Mouse (Mus musculus) limb, embryonic 12.5 days (tissue): Measurements from ENCODE around the gene Auh. TPM values are rescaled to one million over a fixed set of nuclear protein-coding genes. Genes with fewer than 3 reads are reported as not detected.
A peak's percentile ranks its signal among the peaks of the same experiment; 100 is the strongest.

Experiments used
- ATAC-seq: fragments of 200-750 bp; cut with Nextera tagmentation; 2 replicates; pipeline ENCODE4 v1.8.0; 2017; ENCODE audit warnings: low read depth, moderate TSS enrichment; ENCODE audit not compliant: insufficient number of reproducible peaks, insufficient read depth, low FRiP score, low TSS enrichment
- H3K27ac ChIP-seq: fragments of 300-500 bp; sonication (generic); 2 replicates; pipeline ENCODE4 v1.5.1; 2016; ENCODE audit warnings: mild to moderate bottlenecking, moderate library complexity
- H3K27me3 ChIP-seq: fragments of 300-500 bp; sonication (generic); 2 replicates; pipeline ENCODE4 v1.6.1; 2016; ENCODE audit warnings: mild to moderate bottlenecking, moderate library complexity
- H3K36me3 ChIP-seq: fragments of 300-500 bp; sonication (generic); 2 replicates; pipeline ENCODE4 v1.6.1; 2016; ENCODE audit warnings: mild to moderate bottlenecking, moderate library complexity
- H3K4me1 ChIP-seq: fragments of 300-500 bp; sonication (generic); replicated peaks from 2 replicates; pipeline ENCODE4 v1.6.1; 2016
- H3K4me2 ChIP-seq: fragments of 300-500 bp; sonication (generic); 2 replicates; pipeline ENCODE4 v1.6.1; 2016; ENCODE audit warnings: mild to moderate bottlenecking, moderate library complexity
- H3K4me3 ChIP-seq: fragments of 300-500 bp; sonication (generic); replicated peaks from 2 replicates; pipeline ENCODE4 v1.5.1; 2016; ENCODE audit warnings: mild to moderate bottlenecking
- H3K9ac ChIP-seq: fragments of 300-500 bp; sonication (generic); replicated peaks from 2 replicates; pipeline ENCODE4 v1.6.1; 2016; ENCODE audit warnings: mild to moderate bottlenecking, moderate library complexity
- H3K9me3 ChIP-seq: fragments of 300-500 bp; sonication (generic); 2 replicates; pipeline ENCODE4 v1.6.1; 2016; ENCODE audit warnings: mild to moderate bottlenecking, moderate library complexity
- WGBS: fragments of 180-500 bp; shearing (Covaris S2); methylation state at CpG from one replicate; pipeline ENCODE4 v1.1.7; 2016; 5-methylcytosine and 5-hydroxymethylcytosine counted together
- polyA plus RNA-seq: library from polyadenylated mRNA; unstranded; fragments of >200 nt; fragmentation: Nextera tagmentation; extraction: Ambion mirVana; gene quantifications from 2 replicates; pipeline ENCODE4 v1.2.1, GENCODE M21; 2016

Auh gene
- polyA plus RNA-seq, 1 experiment from 2014 or later: 41.0 TPM

DNA sequence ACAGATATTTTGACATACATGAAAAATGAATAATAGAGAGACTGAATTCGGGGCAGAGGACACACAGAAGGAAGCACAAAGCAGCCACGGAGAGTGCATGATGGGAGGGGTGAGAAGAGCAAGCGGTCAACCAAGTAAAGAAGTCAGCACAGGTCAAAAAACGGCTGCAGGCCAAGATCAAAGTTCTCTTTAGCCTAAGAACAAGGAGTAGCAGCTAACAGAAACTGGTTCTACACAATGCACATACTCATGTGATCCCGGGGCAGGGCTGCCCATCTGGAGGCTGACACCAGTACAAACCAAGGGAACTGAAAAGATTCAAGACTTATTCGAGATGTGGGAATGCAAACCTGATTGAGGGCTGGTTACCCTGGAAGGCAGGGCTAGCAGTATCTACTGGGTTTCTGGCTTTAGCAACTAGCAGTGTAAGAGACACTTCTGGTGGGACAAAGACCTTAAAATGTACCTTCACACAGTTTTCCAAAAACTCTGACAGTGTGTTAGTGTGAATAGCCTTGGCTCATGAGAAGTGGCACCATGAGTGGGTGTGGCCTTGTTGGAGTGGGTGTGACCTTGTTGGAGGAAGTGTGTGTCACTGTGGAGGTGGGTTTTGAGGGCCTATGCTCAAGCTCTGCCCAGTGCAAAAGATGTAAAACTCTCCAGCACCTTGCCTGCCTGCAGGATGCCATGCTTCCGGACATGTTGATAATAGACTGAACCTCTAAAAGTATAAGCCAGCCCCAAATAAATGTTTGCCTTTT lies 8.2 kb downstream of the Auh start:
- H3K27me3 ChIP-seq: no peaks in the 10 kb centered on the region

DNA sequence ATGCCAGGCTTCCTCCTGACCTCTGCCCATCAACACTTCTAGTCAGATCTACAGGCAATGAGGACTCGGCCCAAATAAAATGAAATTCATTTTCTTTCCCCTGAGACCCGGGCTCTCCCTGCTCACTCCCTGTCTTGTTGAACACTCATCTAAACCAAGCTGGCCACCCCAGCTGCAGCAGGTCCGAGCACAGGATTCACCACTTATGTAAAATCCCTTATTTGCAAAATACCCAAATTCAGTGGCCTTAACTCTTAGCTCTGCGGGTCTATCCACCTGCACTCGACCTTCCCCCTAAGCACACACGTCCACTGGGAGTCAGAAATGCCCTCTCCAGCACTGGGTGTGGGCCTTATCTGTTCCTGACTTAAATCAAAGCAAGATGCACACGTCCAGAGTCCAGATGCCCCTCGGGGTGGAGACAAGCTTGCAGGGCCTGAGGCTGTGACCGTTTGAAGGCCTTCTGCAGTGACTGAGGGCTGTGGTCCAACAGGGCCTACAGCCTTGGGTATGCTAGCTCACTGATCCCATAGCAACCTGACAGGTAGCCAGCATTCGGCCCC lies 9.6 kb downstream of the Auh start:
- Histone ChIP-seq H3K9me3 (no peaks in the 10 kb centered on the region), H3K4me1 (peaks cover 28% of the 10 kb centered on the region), H3K4me3 (no peak overlapping the region), H3K9ac (no peak overlapping the region), H3K27me3 (no peaks in the 10 kb centered on the region), H3K36me3 (no peaks in the 10 kb centered on the region), H3K4me2 (no peak overlapping the region), H3K27ac (no peak overlapping the region)
- ATAC-seq: no peak
- 76% methylated on average over 10 of the region's 10 CpGs for WGBS

More for the DNA sequence above, 8.2 kb downstream of the Auh start:
- H3K36me3 ChIP-seq: no peaks in the 10 kb centered on the region
- WGBS: 83% methylated on average over 7 of the region's 7 CpGs
- H3K27ac ChIP-seq: no peak overlapping the region
- peaks cover 20% of the 10 kb centered on the region for H3K4me1 ChIP-seq
- no peak overlapping the region for H3K4me3 ChIP-seq
- H3K9me3 ChIP-seq: no peaks in the 10 kb centered on the region
- ATAC-seq: no peak
- no peak overlapping the region for H3K9ac ChIP-seq
- H3K4me2 ChIP-seq: no peak overlapping the region

DNA sequence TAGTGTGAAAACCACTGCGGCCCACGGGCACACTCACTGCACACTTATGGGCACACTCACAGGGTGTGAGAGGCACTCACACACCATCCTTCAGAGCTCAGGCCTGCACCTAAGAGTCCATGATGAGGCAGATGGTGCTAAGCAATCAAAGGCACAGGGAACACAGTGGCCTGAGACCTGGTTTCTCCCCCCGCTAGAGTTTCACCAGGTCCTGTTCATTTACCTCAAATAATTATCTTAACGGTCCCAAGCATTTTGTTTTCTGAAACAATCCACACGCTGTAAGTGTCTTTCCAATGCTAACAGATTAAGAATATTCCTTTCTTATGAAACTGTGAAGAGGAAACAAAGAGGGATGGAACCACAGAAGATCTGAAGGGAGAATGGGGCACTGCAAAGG lies 11.1 kb downstream of the Auh start:
- H3K4me3 ChIP-seq: no peak overlapping the region
- no peak for ATAC-seq
- no peak overlapping the region for H3K4me2 ChIP-seq
- no peaks in the 10 kb centered on the region for H3K9me3 ChIP-seq
- no peaks in the 10 kb centered on the region for H3K27me3 ChIP-seq
- no peaks in the 10 kb centered on the region for H3K36me3 ChIP-seq
- H3K27ac ChIP-seq: no peak overlapping the region
- H3K9ac ChIP-seq: no peak overlapping the region
- WGBS: 77% methylated on average over 5 of the region's 5 CpGs
- H3K4me1 ChIP-seq: peaks cover 41% of the 10 kb centered on the region

DNA sequence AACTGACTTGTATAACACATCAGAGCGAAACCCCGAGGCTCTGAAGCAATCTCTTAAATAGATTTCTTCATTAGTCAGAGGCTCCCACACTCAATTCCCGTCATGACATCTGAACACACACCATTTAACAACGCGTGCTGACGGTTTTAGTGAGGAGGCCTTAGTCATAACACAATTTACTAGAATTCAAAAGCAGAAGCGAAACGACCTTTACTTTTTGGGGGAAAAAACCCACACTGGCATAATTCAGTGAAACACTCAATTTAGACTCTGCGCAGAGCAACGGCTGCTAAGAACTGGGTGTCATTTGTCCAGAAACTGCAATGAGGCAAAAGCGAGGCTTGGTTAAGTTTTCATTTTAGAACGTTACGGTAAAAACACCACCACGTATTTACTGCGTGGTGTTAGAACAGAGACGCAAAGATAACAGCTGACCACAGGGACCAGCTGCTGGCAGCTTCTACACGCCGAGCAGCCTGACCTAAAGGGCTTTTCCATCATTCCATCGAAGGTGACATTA lies 14.8 kb downstream of the Auh start:
- H3K27ac ChIP-seq: no peak overlapping the region
- no peak overlapping the region for H3K4me2 ChIP-seq
- H3K27me3 ChIP-seq: no peaks in the 10 kb centered on the region
- H3K36me3 ChIP-seq: peaks cover 4% of the 10 kb centered on the region; the same call in 1 of the 2 replicates
- 45% methylated on average over 19 of the region's 19 CpGs for WGBS
- H3K9me3 ChIP-seq: no peaks in the 10 kb centered on the region
- peaks cover 47% of the 10 kb centered on the region for H3K4me1 ChIP-seq
- no peak overlapping the region for H3K4me3 ChIP-seq
- H3K9ac ChIP-seq: no peak overlapping the region
- no peak for ATAC-seq

DNA sequence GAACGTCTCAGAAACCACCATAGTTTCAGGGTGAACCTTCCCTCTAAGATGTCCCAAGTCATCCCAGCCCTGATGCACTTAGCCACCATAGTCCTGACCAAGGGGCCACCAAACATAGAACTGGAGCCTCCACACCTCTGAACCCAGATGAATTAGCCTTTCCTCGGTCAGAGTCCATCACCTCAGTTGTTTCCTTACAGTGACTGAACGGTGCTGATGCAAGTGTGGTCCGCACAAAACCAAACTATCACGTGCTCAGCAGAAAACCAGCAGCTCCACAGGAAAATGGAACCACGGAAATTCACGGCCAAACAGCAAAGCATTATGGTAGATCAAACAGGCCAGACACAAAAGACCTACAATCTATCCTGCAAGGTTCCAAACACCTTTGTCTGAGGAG lies 15.6 kb downstream of the Auh start:
- ATAC-seq: no peak
- 78% methylated on average over 7 of the region's 7 CpGs for WGBS
- H3K36me3 ChIP-seq: peaks cover 5% of the 10 kb centered on the region; the same call in 1 of the 2 replicates
- no peaks in the 10 kb centered on the region for H3K27me3 ChIP-seq
- no peak overlapping the region for H3K9ac ChIP-seq
- no peaks in the 10 kb centered on the region for H3K9me3 ChIP-seq
- peaks cover 47% of the 10 kb centered on the region for H3K4me1 ChIP-seq
- H3K4me2 ChIP-seq: no peak overlapping the region
- H3K27ac ChIP-seq: no peak overlapping the region
- no peak overlapping the region for H3K4me3 ChIP-seq

DNA sequence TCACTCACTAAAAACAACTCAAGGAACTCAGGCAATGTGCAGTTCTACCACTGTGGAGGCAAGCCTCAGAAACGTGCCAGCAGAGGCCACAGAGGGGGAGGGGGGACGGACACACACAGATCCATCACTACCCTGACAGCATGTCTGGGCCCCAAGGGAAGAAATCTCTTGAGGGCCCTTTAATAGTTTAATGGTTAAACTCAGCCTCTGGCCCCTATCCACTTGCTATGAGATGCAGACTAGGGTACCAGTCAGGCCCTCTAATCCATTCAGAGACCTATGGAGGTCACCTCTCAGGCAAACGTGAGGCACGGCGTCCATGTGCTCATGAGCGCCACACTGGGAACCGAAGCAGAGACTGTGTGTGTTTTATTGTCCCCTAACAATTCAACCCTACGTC lies 17.0 kb downstream of the Auh start:
- no peak for ATAC-seq
- peaks cover 18% of the 10 kb centered on the region for H3K36me3 ChIP-seq
- peaks cover under 1% of the 10 kb centered on the region; the same call in 1 of the 2 replicates for H3K9me3 ChIP-seq
- no peaks in the 10 kb centered on the region for H3K27me3 ChIP-seq
- no peak overlapping the region for H3K27ac ChIP-seq
- no peak overlapping the region for H3K4me3 ChIP-seq
- no peak overlapping the region for H3K4me2 ChIP-seq
- H3K4me1 ChIP-seq: peaks cover 36% of the 10 kb centered on the region
- WGBS: 52% methylated on average over 8 of the region's 8 CpGs
- no peak overlapping the region for H3K9ac ChIP-seq

DNA sequence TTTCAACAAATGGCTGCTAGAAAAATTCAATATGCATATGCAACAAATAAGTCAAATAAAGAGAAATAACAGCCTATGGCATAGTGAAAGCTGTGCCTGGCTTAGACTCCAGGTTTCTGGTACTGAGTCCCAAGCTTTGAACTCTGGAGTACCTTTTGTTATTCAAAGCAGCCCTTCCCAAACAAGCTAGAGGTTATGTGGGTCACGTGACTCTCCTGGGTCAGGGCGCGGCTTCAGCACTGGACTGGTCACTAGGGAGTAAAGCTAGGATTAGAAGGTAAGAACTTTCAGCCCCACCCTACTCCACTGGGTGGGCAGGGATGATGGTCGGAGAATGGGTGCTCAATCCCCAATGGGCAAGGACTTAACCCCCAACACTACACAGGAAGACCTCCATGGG lies 18.2 kb downstream of the Auh start:
- peaks cover 28% of the 10 kb centered on the region for H3K4me1 ChIP-seq
- no peaks in the 10 kb centered on the region for H3K27me3 ChIP-seq

DNA sequence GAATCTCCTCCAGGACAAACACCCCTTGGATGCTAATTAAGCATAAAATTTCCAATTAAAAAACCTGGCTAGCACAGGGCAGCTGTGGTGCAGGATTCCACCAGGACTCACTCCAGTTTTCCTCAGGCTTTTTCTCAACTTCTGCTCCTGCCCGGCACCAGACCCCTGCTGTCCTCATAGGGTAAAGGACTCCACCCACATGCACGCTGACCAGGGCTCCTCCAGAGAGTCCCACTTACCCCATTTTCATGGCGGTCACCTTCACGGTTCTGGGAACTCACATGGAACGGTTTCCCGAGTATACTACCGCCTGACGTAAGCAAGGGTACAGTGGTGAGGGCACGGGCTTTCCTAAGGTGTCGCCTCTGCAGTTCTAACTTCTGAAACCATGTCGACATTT lies 23.2 kb downstream of the Auh start:
- Histone ChIP-seq H3K27me3 (no peaks in the 10 kb centered on the region), H3K9me3 (peaks cover 4% of the 10 kb centered on the region; the same call in 1 of the 2 replicates), H3K4me1 (peaks cover 49% of the 10 kb centered on the region), H3K27ac (no peak overlapping the region), H3K4me3 (no peak overlapping the region), H3K36me3 (peaks cover 29% of the 10 kb centered on the region), H3K4me2 (no peak overlapping the region), H3K9ac (no peak overlapping the region)
- WGBS: 87% methylated on average over 11 of the region's 11 CpGs
- ATAC-seq: no peak

More for the DNA sequence above, 18.2 kb downstream of the Auh start:
- no peak overlapping the region for H3K4me3 ChIP-seq
- H3K27ac ChIP-seq: no peak overlapping the region
- no peak for ATAC-seq
- WGBS: 70% methylated on average over 4 of the region's 4 CpGs
- H3K9me3 ChIP-seq: peaks cover 4% of the 10 kb centered on the region; the same call in 1 of the 2 replicates
- H3K9ac ChIP-seq: no peak overlapping the region
- no peak overlapping the region for H3K4me2 ChIP-seq
- peaks cover 29% of the 10 kb centered on the region for H3K36me3 ChIP-seq

DNA sequence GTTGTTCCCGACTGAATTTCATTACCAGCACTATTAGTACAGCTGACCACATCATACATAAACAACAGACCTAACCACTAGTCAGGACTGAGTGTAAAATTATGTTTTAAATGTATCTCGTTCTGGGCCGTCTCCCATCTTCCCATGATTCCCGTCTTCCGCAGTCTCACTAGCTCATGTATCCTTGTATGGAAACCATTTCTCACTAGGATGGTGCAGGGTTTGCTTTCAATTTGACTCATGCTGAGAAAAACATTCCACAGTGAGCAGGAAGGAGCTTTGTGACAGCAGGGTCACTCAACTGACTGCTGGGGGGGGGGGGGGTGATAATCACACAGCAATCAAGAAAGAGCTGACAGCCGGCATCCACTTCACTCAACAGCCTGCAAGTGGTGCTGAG lies 25.3 kb downstream of the Auh start:
- peaks cover 4% of the 10 kb centered on the region; the same call in 1 of the 2 replicates for H3K9me3 ChIP-seq
- no peaks in the 10 kb centered on the region for H3K27me3 ChIP-seq
- H3K27ac ChIP-seq: no peak overlapping the region; the same call in 1 of the 2 replicates
- H3K36me3 ChIP-seq: peaks cover 32% of the 10 kb centered on the region
- H3K4me2 ChIP-seq: no peak overlapping the region
- peaks cover 50% of the 10 kb centered on the region for H3K4me1 ChIP-seq
- 19% methylated on average over 6 of the region's 6 CpGs for WGBS
- ATAC-seq: peak; percentile 32; the same call in 1 of the 2 replicates
- no peak overlapping the region for H3K9ac ChIP-seq
- no peak overlapping the region for H3K4me3 ChIP-seq

DNA sequence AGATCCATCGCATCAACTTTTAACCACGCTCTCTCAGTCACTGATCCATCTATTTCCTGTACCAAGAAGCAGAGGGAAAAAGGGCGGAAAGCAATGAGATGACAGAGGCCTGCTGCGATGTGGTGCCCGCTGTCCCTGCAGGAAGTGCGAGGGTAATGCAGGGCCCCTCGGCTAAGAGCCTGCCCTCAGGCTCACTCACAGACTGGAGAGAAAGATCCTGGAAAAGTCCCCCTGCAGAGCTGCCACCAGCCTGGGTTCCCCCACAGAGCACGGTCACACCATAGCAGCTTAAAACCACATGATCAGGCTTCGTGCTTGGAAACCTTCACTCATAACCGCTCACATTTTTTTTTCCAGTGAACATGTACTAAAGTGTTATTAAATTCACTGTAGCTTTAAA lies 25.7 kb downstream of the Auh start:
- Histone ChIP-seq H3K9ac (no peak overlapping the region), H3K4me2 (no peak overlapping the region), H3K36me3 (peaks cover 30% of the 10 kb centered on the region), H3K27me3 (no peaks in the 10 kb centered on the region), H3K9me3 (peaks cover 4% of the 10 kb centered on the region; the same call in 1 of the 2 replicates), H3K4me1 (peaks cover 50% of the 10 kb centered on the region), H3K27ac (peak overlapping the region; percentile 24), H3K4me3 (no peak overlapping the region)
- ATAC-seq: peak; percentile 71
- WGBS: 21% methylated on average over 10 of the region's 10 CpGs

DNA sequence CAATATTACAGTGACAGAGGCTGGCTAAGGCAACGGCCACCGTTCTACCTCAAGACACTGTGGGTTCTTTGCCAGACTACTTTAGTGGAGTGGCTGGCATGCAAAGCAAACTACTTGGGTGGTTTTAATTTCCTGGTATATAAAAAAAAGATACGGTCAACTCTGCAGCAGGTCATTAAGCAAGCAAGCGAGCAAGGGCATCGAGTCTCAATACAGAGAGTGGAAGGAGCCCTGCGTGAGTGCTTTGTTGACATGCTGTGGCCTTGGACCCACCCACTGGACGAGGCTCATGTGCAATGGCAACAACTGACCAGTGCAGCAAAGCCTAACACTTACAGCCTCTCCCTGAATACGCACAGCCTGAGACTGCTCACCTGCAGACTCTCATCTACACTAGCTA lies 27.0 kb downstream of the Auh start:
- peaks cover 4% of the 10 kb centered on the region; the same call in 1 of the 2 replicates for H3K9me3 ChIP-seq
- peaks cover 22% of the 10 kb centered on the region for H3K36me3 ChIP-seq
- H3K27ac ChIP-seq: no peak overlapping the region
- no peak for ATAC-seq
- H3K9ac ChIP-seq: no peak overlapping the region
- peaks cover 50% of the 10 kb centered on the region for H3K4me1 ChIP-seq
- H3K27me3 ChIP-seq: no peaks in the 10 kb centered on the region
- no peak overlapping the region for H3K4me3 ChIP-seq
- whole genome bisulfite sequencing: 50% methylated on average over 8 of the region's 8 CpGs
- no peak overlapping the region for H3K4me2 ChIP-seq
